Mouse (Mus musculus): ENCODE data around the gene Arhgap4. TPM values are rescaled to one million over a fixed set of nuclear protein-coding genes. Genes with fewer than 3 reads are reported as not detected.

Gene Arhgap4
- total RNA-seq, 1 experiment from 2014 or later: 4.9 TPM

Other genes starting within 250 kb of the Arhgap4 start
- gene Slc6a8, start 248.7 kb downstream of the Arhgap4 start, total RNA-seq (2021): 64.2 and 70.4 TPM in 2 replicates
- gene Bcap31, start 205.7 kb downstream of the Arhgap4 start, total RNA-seq (2021): 250 and 262 TPM in 2 replicates
- gene Abcd1, start 205.3 kb downstream of the Arhgap4 start, total RNA-seq (2021): 29.7 and 37.0 TPM in 2 replicates
- 0.52 and 0.57 TPM in 2 replicates for gene Plxnb3, start 164.8 kb downstream of the Arhgap4 start, total RNA-seq (2021)
- 0.43 and 0.52 TPM in 2 replicates for gene Srpk3, start 147.5 kb downstream of the Arhgap4 start, total RNA-seq (2021)
- gene Idh3g, start 135.0 kb downstream of the Arhgap4 start, total RNA-seq (2021): 378 and 448 TPM in 2 replicates
- gene Ssr4, start 134.8 kb downstream of the Arhgap4 start, total RNA-seq (2021): 145 and 162 TPM in 2 replicates
- 3.1 and 4.6 TPM in 2 replicates for gene Pdzd4, start 96.9 kb downstream of the Arhgap4 start, total RNA-seq (2021)
- not detected in 2 replicates for gene Avpr2, start 29.8 kb downstream of the Arhgap4 start, total RNA-seq (2021)
- 13.5 and 15.2 TPM in 2 replicates for gene L1cam, start 25.8 kb downstream of the Arhgap4 start, total RNA-seq (2021)
- 75.2 and 84.9 TPM in 2 replicates for gene Naa10, start 74 bp upstream of the Arhgap4 start, total RNA-seq (2021)
- 11.2 and 13.9 TPM in 2 replicates for gene Renbp, start 9.0 kb upstream of the Arhgap4 start, total RNA-seq (2021)
- gene Hcfc1, start 44.5 kb upstream of the Arhgap4 start, total RNA-seq (2021): 66.8 and 69.5 TPM in 2 replicates
- gene Irak1, start 102.0 kb upstream of the Arhgap4 start, total RNA-seq (2021): 132 and 141 TPM in 2 replicates
- gene Opn1mw, start 205.6 kb upstream of the Arhgap4 start, total RNA-seq (2021): not detected in 2 replicates
- gene Mecp2, start 213.5 kb upstream of the Arhgap4 start, total RNA-seq (2021): 34.3 and 42.6 TPM in 2 replicates
- gene Tex28, start 246.0 kb upstream of the Arhgap4 start, total RNA-seq (2021): not detected in 2 replicates

Data from adrenal gland, postnatal 25 days (tissue).